Mouse (Mus musculus): ENCODE results near the gene A530084C06Rik. TPM values are rescaled to one million over a fixed set of nuclear protein-coding genes. Genes with fewer than 3 reads are reported as not detected.

The A530084C06Rik gene
- polyA plus RNA-seq (2015; fragmentation: Nextera tagmentation; extraction: Ambion mirVana): not detected in 2 replicates

DNA sequence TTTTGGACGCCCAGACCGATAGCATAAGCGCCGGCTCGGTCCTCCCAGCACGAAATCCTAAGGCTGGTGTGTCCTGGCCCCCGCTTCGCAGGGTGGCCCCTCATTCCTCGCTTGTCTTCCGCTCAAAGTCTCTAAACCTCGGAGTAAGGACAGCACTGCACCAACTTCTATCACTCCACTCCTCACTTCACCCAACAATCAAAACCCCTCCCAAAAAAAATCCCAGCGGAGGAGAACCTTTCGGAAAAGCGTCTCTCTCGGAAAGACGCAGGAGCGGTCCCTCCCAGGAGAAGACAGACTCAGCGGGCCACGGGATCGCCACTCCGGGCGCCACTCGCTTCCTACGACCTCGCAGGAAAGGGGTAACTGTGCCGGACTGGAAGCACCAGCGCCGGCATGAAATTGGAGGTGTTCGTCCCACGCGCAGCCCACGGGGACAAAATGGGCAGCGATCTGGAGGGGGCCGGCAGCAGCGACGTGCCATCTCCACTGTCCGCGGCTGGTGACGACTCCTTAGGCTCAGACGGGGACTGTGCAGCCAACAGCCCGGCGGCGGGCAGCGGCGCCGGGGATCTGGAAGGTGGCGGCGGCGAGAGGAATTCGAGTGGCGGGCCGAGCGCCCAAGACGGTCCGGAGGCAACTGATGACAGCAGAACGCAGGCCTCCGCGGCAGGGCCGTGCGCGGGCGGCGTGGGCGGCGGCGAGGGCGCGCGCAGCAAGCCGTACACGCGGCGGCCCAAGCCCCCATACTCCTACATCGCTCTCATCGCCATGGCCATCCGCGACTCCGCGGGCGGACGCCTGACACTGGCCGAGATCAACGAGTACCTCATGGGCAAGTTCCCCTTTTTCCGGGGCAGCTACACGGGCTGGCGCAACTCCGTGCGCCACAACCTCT is at the start of gene A530084C06Rik:
A530084C06Rik (minus strand) TSS at position 813 of the 898 bp plus-strand sequence.
- DNase-seq (peak; percentile 59), ATAC-seq (peak; percentile 12)
- H3K27ac ChIP-seq (ENCODE audit: low read depth): peak within 1 kb of the TSS; percentile 85
- peaks cover 44% of the 10 kb centered on the region for H3K27me3 ChIP-seq (ENCODE audit: insufficient read depth, low read length)
- peak within 1 kb of the TSS; percentile 73 for H3K4me2 ChIP-seq (ENCODE audit: low read depth, low read length)
- WGBS (ENCODE audit: insufficient replicate concordance): 2% methylated on average over 82 of the region's 88 CpGs
- no peak for TF ChIP-seq CTCF (IDR thresholded peaks at IDR 0.05; ENCODE audit: low read depth)
- TF ChIP-seq EP300 (IDR thresholded peaks at IDR 0.05; ENCODE audit: low read depth): no peak
- H3K9me3 ChIP-seq (ENCODE audit: low read length): no peaks in the 10 kb centered on the region
- H3K9ac ChIP-seq (replicated peaks): peak within 1 kb of the TSS; percentile 73
- H3K4me1 ChIP-seq (ENCODE audit: insufficient read depth): peaks cover 10% of the 10 kb centered on the region; the same call in 1 of the 2 replicates
- no peaks in the 10 kb centered on the region for H3K36me3 ChIP-seq (replicated peaks; ENCODE audit: insufficient read depth, low read length)
- peak within 1 kb of the TSS; percentile 66 for H3K4me3 ChIP-seq (ENCODE audit: low read depth, low read length)

DNA sequence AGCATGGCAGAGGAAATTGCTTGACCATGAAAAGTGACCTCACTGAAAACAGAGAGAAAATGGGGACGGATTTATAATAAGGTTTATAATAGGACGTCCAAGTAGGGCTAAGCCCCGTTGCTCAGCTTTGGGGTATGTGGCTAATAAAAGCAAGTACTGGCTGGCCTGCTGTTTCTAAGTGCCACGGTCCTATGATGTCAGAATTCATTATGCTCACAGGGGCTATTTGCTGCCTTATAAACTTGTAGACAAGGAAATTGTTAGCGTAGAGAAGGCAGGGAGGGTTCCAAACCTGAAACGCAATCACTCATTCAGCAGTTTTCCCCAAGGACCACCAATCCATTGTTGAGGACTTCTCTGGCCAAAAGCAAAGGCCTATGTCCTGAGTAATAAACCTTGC is 44.8 kb upstream of the A530084C06Rik start:
- DNase-seq (no peak), ATAC-seq (no peak)
- H3K9ac ChIP-seq (replicated peaks): no peak overlapping the region
- 79% methylated on average over 6 of the region's 6 CpGs for WGBS (ENCODE audit: insufficient replicate concordance)
- no peak overlapping the region for H3K4me3 ChIP-seq (ENCODE audit: low read depth, low read length)
- no peaks in the 10 kb centered on the region for H3K36me3 ChIP-seq (replicated peaks; ENCODE audit: insufficient read depth, low read length)
- H3K4me2 ChIP-seq (ENCODE audit: low read depth, low read length): no peak overlapping the region
- H3K4me1 ChIP-seq (ENCODE audit: insufficient read depth): no peaks in the 10 kb centered on the region
- H3K9me3 ChIP-seq (ENCODE audit: low read length): no peaks in the 10 kb centered on the region
- TF ChIP-seq CTCF (IDR thresholded peaks at IDR 0.05; ENCODE audit: low read depth) (no peak), EP300 (IDR thresholded peaks at IDR 0.05; ENCODE audit: low read depth) (no peak)
- no peak overlapping the region for H3K27ac ChIP-seq (ENCODE audit: low read depth)
- no peaks in the 10 kb centered on the region for H3K27me3 ChIP-seq (ENCODE audit: insufficient read depth, low read length)

DNA sequence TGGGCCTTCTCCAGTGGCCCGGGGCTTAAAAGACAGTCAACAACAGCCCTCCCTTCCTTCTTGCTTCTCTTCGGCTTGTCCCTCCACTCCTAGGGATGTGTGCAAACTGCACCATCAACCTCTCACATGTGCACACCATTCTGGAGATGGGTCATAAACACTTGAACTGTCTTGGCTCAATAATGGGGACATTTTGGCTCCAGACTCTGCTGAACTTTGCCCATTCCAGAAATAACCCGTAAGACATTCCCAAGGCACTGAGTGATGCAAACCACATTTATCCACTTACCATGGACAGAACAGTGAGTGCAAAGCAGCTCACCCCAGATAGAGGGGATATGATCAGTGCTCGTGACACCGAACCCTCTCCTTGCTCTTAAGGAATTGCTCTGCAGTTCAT is 40.4 kb upstream of the A530084C06Rik start:
- Histone ChIP-seq H3K4me2 (ENCODE audit: low read depth, low read length) (no peak overlapping the region), H3K4me3 (ENCODE audit: low read depth, low read length) (no peak overlapping the region), H3K9me3 (ENCODE audit: low read length) (no peaks in the 10 kb centered on the region), H3K27me3 (ENCODE audit: insufficient read depth, low read length) (no peaks in the 10 kb centered on the region), H3K27ac (ENCODE audit: low read depth) (no peak overlapping the region), H3K9ac (replicated peaks) (no peak overlapping the region), H3K4me1 (ENCODE audit: insufficient read depth) (no peaks in the 10 kb centered on the region), H3K36me3 (replicated peaks; ENCODE audit: insufficient read depth, low read length) (no peaks in the 10 kb centered on the region)
- DNase-seq: no peak
- no peak for ATAC-seq
- 67% methylated on average over 5 of the region's 5 CpGs for WGBS (ENCODE audit: insufficient replicate concordance)
- no peak for TF ChIP-seq CTCF (IDR thresholded peaks at IDR 0.05; ENCODE audit: low read depth)
- no peak for TF ChIP-seq EP300 (IDR thresholded peaks at IDR 0.05; ENCODE audit: low read depth)

DNA sequence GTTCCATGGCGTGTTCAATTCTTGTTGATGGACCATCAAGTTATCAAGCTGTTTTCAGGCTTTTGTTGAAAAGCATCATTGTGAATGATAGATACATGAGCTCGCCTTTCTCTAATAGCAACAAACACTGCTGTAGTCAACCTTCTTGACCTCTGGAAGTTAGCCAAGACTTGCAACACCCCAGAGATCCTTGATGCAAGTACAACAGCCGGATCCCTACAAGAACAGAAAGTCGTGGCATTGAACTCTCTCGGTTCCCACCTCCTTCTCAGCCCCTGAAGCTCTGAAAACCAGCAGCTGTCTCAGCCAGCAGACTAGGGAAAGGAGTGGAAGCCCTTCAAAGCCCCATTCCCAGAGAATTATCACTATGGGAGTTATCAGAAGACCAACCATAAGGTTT is 28.2 kb upstream of the A530084C06Rik start:
- Histone ChIP-seq H3K27me3 (ENCODE audit: insufficient read depth, low read length) (no peaks in the 10 kb centered on the region), H3K9me3 (ENCODE audit: low read length) (no peaks in the 10 kb centered on the region), H3K4me2 (ENCODE audit: low read depth, low read length) (no peak overlapping the region), H3K36me3 (replicated peaks; ENCODE audit: insufficient read depth, low read length) (no peaks in the 10 kb centered on the region), H3K9ac (replicated peaks) (no peak overlapping the region), H3K4me3 (ENCODE audit: low read depth, low read length) (no peak overlapping the region), H3K4me1 (ENCODE audit: insufficient read depth) (no peaks in the 10 kb centered on the region), H3K27ac (ENCODE audit: low read depth) (no peak overlapping the region)
- ATAC-seq (no peak), DNase-seq (peak; percentile 35)
- 49% methylated on average over 5 of the region's 5 CpGs for WGBS (ENCODE audit: insufficient replicate concordance)
- TF ChIP-seq CTCF (IDR thresholded peaks at IDR 0.05; ENCODE audit: low read depth) (no peak), EP300 (IDR thresholded peaks at IDR 0.05; ENCODE audit: low read depth) (no peak)

DNA sequence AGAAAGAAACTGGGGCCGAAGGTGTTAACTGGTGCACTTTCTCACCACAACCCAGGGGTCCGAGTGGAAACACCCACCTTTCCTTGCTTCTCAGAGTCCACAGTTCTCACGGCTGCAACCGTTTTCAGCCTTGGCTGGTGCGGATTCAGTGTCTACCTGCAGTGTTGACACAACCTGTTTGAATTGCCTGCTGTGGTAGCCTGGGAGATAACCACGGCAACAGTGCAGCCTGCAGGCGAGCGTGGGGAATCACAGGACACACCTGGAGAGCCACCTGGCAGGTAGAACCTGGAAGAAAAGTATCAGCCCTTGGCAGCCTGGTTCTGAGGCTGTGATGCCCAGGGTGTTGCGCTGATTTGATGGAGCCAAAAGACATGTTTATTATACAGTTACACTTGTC is 20.7 kb upstream of the A530084C06Rik start:
- Histone ChIP-seq H3K27ac (ENCODE audit: low read depth) (no peak overlapping the region), H3K4me3 (ENCODE audit: low read depth, low read length) (no peak overlapping the region), H3K4me1 (ENCODE audit: insufficient read depth) (peaks cover 2% of the 10 kb centered on the region; the same call in 1 of the 2 replicates), H3K27me3 (ENCODE audit: insufficient read depth, low read length) (no peaks in the 10 kb centered on the region), H3K9me3 (ENCODE audit: low read length) (no peaks in the 10 kb centered on the region), H3K36me3 (replicated peaks; ENCODE audit: insufficient read depth, low read length) (no peaks in the 10 kb centered on the region), H3K4me2 (ENCODE audit: low read depth, low read length) (no peak overlapping the region), H3K9ac (replicated peaks) (no peak overlapping the region)
- TF ChIP-seq CTCF (IDR thresholded peaks at IDR 0.05; ENCODE audit: low read depth) (peak; percentile 79), EP300 (IDR thresholded peaks at IDR 0.05; ENCODE audit: low read depth) (no peak)
- DNase-seq (peak; percentile 74), ATAC-seq (peak; percentile 74)
- WGBS (ENCODE audit: insufficient replicate concordance): 43% methylated on average over 9 of the region's 9 CpGs

DNA sequence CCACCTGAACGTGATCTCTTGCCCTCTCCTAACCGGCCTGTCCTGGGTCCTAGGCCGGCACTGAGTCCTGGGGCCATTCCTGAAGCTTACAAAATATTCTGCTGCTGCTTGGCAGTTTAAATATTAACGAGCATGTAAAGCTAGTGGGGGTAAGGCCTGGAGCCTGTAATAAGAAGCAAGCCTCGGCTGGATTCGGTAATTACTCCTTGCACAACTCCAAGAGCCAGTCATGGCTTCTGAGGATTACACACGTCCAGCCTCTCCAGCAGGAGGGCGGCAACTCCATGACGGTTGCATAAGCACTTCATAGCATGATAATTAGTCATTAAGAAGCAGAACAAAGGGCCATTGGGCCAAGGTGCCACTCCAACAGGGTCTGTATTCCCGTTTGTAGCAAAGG is 19.3 kb upstream of the A530084C06Rik start:
- TF ChIP-seq CTCF (IDR thresholded peaks at IDR 0.05; ENCODE audit: low read depth): no peak
- no peak for TF ChIP-seq EP300 (IDR thresholded peaks at IDR 0.05; ENCODE audit: low read depth)
- DNase-seq: peak; percentile 29
- no peak overlapping the region for H3K9ac ChIP-seq (replicated peaks)
- H3K4me1 ChIP-seq (ENCODE audit: insufficient read depth): peaks cover 2% of the 10 kb centered on the region; the same call in 1 of the 2 replicates
- peak; percentile 80 for ATAC-seq
- H3K4me2 ChIP-seq (ENCODE audit: low read depth, low read length): peak overlapping the region; percentile 45
- no peaks in the 10 kb centered on the region for H3K27me3 ChIP-seq (ENCODE audit: insufficient read depth, low read length)
- H3K9me3 ChIP-seq (ENCODE audit: low read length): no peaks in the 10 kb centered on the region
- H3K4me3 ChIP-seq (ENCODE audit: low read depth, low read length): no peak overlapping the region
- peak overlapping the region; percentile 60; the same call in 1 of the 2 replicates for H3K27ac ChIP-seq (ENCODE audit: low read depth)
- 48% methylated on average over 10 of the region's 10 CpGs for WGBS (ENCODE audit: insufficient replicate concordance)
- H3K36me3 ChIP-seq (replicated peaks; ENCODE audit: insufficient read depth, low read length): no peaks in the 10 kb centered on the region
